Mouse (Mus musculus) CH12F3 (cell line): ENCODE data around the gene Enpp4.

Source experiments
- in situ Hi-C: fragments of 300-500 bp; cut with MboI; formaldehyde crosslinking; loops from 2 replicates; pipeline ENCODE4 v1.14.3; 2020; ENCODE audit warnings: low sequenced_read_pairs

Enpp4 gene

GRCm38 (mm10) chr17:44091512-44091911 lies 14.1 kb downstream of the Enpp4 start:
- in situ Hi-C loops: no loop called here

- in situ Hi-C loops: no loop called here
These were observed 14.7 kb downstream of the Enpp4 start for GRCm38 (mm10) chr17:44090916-44091315.

- in situ Hi-C loops: no loop called here
These were observed 17.4 kb downstream of the Enpp4 start for GRCm38 (mm10) chr17:44088226-44088625.

- in situ Hi-C loops: no loop called here
These were observed 22.5 kb downstream of the Enpp4 start for GRCm38 (mm10) chr17:44083156-44083555.

- in situ Hi-C loops: no loop called here
These were observed 26.8 kb downstream of the Enpp4 start, which contains the start of gene Enpp5 for GRCm38 (mm10) chr17:44078631-44079350. Gene Enpp5, plus strand, starts transcription at chr17:44078813.

DNA sequence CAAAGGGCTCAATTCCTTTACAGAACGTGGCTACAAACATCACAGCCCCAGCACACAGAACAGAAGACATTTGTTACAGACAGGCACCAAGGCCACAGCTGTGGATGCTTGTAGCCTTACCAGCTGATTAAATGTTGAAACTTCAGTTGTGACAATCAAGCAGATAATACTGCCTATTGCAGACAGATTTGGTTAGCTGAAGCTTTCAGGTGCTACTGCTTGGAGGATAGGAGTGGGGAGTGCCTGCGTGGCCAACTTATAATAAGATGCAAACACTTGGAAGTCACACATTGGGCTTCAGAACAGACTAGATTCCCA lies 27.8 kb downstream of the Enpp4 start:
- in situ Hi-C loops: no loop called here

- in situ Hi-C loops: no loop called here
These were observed 28.3 kb downstream of the Enpp4 start for GRCm38 (mm10) chr17:44077146-44077842.

GRCm38 (mm10) chr17:44076051-44076680 lies 29.4 kb downstream of the Enpp4 start:
- in situ Hi-C loops: no loop called here

DNA sequence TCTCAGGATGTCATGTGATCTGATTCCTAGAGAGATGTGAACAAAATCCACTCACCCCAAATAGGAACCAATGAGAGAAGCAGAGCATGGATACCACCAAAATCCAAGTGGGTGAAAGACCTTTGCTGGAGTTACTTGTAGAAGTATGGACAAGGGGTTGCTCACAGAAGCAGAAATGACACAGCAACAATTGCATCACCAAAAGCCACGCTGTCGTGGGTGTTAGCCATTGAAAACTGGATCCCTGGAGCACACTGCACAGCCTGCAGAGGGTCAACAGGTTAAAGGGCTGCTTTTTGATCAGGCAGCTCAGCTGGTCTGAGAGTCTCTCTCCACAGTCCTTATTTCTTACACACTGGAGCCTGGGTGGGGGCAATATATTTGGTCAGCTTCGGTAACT lies 30.0 kb downstream of the Enpp4 start:
- in situ Hi-C loops: no loop called here

DNA sequence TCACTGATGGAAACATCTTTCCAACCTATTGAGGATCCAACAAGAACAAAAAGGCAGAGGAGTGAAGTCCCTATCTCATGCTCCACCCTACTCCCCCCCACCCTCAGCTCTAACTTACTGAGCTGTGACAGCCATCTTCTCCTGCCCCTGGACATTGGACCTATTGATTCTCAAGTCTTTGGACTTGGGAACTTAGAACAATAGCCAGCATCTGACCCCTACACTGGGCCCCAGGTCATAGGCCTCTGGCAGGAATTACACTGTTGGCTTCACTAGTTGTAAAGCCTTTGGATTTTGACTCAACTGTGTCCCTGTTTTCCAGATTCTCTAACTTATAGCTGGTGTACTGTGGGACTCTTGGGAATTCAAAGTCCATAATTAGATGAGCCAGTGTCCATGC lies 33.9 kb downstream of the Enpp4 start:
- in situ Hi-C loops: no loop called here

DNA sequence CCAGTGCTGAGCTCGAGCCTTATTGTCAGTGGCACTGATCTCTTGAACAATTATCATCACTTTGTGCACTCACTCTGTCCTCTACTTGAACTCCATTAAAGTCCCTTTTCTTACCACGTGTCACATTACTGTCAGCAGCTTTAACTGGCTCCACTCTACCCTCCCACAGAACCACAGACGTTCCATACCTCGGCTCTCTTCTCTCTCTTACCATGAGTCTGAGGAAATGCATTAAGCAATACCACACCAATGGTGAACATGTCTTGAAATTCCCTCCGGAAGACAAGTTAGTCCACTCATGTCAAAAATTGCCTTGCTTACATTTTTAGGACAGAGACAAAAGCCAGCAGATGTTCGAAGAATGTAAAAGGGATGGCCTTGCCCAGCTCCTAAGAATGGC lies 36.7 kb downstream of the Enpp4 start:
- in situ Hi-C loops: no loop called here

DNA sequence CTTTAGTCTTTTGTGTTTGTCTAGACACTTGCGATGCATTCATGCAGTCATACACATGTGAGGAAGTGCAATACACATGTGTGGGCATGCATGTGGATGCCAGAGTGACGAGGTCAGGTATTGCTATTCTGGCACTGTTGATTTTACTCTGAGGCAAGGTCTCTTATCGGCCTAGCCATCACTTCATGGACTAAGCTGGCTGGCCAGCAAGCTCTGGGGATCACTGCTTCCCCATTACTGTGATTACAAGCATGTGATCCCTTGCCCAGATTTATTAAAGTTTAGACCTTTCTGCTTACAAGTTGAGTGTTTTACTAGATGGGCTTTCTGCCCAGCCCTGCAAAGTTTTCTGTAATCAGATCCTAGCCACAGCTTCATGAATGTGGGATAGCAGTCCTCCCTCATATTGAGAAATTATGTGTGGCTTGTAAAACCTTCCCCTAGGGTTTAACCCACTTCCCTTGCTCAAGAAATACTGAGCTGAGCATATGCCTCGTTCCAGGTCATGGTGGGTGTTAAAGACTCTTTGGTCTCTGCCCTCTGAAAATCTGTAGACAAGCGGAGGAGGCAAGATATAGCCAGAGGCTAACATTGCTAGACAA lies 44.2 kb downstream of the Enpp4 start:
- in situ Hi-C loops: no loop called here

DNA sequence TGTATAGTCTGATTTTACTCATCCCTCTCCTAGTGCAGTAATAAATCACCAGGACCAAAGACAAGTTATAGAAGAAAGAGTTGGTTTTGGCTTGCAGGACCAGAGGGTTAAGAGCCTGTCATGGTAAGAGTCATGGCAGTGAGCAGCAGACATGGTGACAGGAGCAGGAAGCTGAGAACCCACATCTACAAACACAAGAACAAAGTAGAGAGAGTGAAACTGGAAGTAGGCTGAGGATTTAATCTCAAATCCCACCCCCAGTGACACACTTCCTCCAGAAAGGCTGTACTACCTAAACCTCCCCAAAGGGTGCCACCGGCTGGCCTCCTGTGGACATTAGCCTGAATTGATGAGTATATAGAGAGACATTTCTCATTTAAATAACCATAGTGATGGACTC lies 44.8 kb downstream of the Enpp4 start:
- in situ Hi-C loops: no loop called here

- in situ Hi-C loops: no loop called here
These were observed 47.5 kb downstream of the Enpp4 start for GRCm38 (mm10) chr17:44058145-44058544.

- in situ Hi-C loops: no loop called here
These were observed 48.5 kb downstream of the Enpp4 start for GRCm38 (mm10) chr17:44057123-44057522.

DNA sequence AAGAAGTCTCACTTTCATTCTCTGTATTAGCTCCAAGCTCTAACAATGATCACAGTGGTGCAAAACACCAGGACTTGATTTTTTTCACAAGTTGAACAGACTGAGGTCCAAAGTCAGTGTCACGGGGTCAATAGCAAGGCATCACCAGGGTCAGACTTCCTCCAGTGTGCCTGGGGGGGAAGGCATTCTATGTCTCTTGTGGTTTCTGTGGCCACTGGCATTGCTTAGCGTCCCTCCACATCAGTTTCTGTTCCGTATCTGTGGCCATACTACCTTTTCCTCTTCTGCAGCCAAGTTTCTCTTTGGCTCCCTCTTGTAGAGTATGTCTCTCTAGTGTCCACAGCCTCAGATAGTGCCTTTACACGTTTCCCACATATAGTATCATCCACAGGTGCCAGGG lies 52.2 kb downstream of the Enpp4 start:
- in situ Hi-C loops: no loop called here
